Mouse (Mus musculus): ENCODE measurements around the gene Olfr906.

Olfr906 gene

GRCm38 (mm10) chr9:38486785-38487184, at the start of gene Olfr906:
TSS of gene Olfr906 (plus strand) at chr9:38487085.
- DNase-seq (ENCODE audit: low spot score) = no peak

GRCm38 (mm10) chr9:38447352-38447751, 39.5 kb upstream of the Olfr906 start, which contains the start of gene Olfr902:
TSS of gene Olfr902 (plus strand) at chr9:38447652.
- DNase-seq (ENCODE audit: low spot score) = no peak

GRCm38 (mm10) chr9:38462844-38463243, 24.0 kb upstream of the Olfr906 start, which contains the start of gene Olfr904:
TSS of gene Olfr904 (plus strand) at chr9:38463144.
- DNase-seq (ENCODE audit: low spot score) = no peak

GRCm38 (mm10) chr9:38470807-38471206, 16.1 kb upstream of the Olfr906 start, which contains the start of gene Olfr905:
TSS of gene Olfr905 (plus strand) at chr9:38471107.
- DNase-seq (ENCODE audit: low spot score) = no peak

DNA sequence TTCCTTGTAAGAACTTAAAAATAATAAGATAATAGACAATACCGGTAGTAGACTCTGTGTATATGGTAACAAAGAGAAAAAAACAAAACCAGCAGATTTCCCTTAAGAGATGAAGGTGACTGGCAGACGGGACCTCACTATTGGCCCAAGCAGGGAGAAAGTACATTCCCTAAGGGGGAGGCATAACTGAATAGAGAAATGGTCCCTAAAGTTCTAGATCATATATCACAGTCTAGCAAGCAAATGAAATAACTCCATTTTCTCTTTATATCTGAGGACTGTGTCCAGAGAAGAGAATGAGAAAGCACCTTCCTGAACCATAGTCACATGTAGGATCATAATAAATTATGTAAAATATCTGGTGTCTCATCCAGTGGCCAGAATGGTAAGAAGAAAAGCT, 8.6 kb downstream of the Olfr906 start, which contains the start of gene Olfr907:
Olfr907 (plus strand) TSS at position 301 of the 400 bp plus-strand sequence.
- no peak for DNase-seq (ENCODE audit: low spot score)

- DNase-seq (ENCODE audit: low spot score) = no peak
Observed at GRCm38 (mm10) chr9:38512353-38512752, 25.5 kb downstream of the Olfr906 start.

DNA sequence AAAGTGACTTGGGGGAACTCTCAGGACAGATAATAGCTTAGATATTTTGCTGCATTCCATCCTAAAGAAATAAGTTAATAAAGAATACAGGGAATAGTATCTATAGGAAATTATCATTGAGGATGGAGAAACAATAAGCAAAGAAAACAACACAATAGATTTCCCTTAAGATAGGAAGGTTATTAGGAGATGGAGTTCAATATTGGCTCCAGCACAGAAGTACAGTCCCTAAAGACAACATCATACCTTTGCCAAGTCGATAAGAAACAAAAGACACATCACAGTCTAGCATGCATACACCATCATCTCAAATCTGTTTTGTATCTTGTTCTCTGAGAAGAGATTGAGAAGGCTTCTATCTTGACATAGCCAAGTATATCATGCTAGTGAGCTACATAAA, 34.4 kb downstream of the Olfr906 start, which contains the start of gene Olfr911-ps1:
Olfr911-ps1 (plus strand) TSS at position 301 of the 400 bp plus-strand sequence.
- DNase-seq (ENCODE audit: low spot score) = no peak

DNA sequence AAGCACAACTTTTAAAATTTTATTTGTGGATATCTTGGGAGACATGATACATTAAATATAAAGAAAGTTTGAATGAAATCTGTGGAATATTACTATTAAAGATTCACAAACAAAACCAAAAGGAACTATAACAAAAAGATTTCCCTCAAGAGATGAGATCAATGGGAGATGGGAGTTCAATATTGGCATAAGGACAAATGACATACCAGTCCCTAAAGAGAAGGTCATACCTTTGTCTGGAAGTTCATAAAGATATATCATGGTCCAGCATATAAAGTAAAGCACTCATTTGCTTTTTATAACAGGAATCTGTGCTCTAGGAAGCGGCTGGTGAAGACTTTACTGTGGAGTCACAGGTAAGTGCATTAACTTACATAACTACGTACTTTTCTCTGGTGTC, 50.7 kb downstream of the Olfr906 start, which contains the start of gene Olfr910:
Olfr910 (plus strand) TSS at position 301 of the 400 bp plus-strand sequence.
- no peak for DNase-seq (ENCODE audit: low spot score)

Data from embryo, embryonic 10.5 days (tissue).